Mouse (Mus musculus): ENCODE measurements around the gene Pld5.

The Pld5 gene

GRCm38 (mm10) chr1:176167784-176168183 is 107.3 kb downstream of the Pld5 start:
- DNase-seq (ENCODE audit: low read depth, low spot score) = no peak

GRCm38 (mm10) chr1:176167114-176167513 is 108.0 kb downstream of the Pld5 start:
- DNase-seq (ENCODE audit: low read depth, low spot score) = no peak

- no peak for DNase-seq (ENCODE audit: low read depth, low spot score)
These were observed 129.8 kb downstream of the Pld5 start for GRCm38 (mm10) chr1:176145306-176145705.

GRCm38 (mm10) chr1:176134379-176134778 is 140.7 kb downstream of the Pld5 start:
- no peak for DNase-seq (ENCODE audit: low read depth, low spot score)

- no peak for DNase-seq (ENCODE audit: low read depth, low spot score)
These were observed 149.3 kb downstream of the Pld5 start for GRCm38 (mm10) chr1:176125771-176126170.

- no peak for DNase-seq (ENCODE audit: low read depth, low spot score)
These were observed 150.7 kb downstream of the Pld5 start for GRCm38 (mm10) chr1:176124441-176124840.

GRCm38 (mm10) chr1:176123781-176124180 is 151.3 kb downstream of the Pld5 start:
- DNase-seq (ENCODE audit: low read depth, low spot score) = no peak

GRCm38 (mm10) chr1:176115604-176116003 is 159.5 kb downstream of the Pld5 start:
- no peak for DNase-seq (ENCODE audit: low read depth, low spot score)

- DNase-seq (ENCODE audit: low read depth, low spot score) = no peak
These were observed 176.3 kb downstream of the Pld5 start for GRCm38 (mm10) chr1:176098685-176099320.

- no peak for DNase-seq (ENCODE audit: low read depth, low spot score)
These were observed 183.0 kb downstream of the Pld5 start for GRCm38 (mm10) chr1:176092119-176092518.

- DNase-seq (ENCODE audit: low read depth, low spot score) = no peak
These were observed 185.7 kb downstream of the Pld5 start for GRCm38 (mm10) chr1:176089382-176089781.

GRCm38 (mm10) chr1:176085952-176086648 is 189.0 kb downstream of the Pld5 start:
- no peak for DNase-seq (ENCODE audit: low read depth, low spot score)

- DNase-seq (ENCODE audit: low read depth, low spot score) = no peak
These were observed 192.8 kb downstream of the Pld5 start for GRCm38 (mm10) chr1:176082306-176082705.

- DNase-seq (ENCODE audit: low read depth, low spot score) = no peak
These were observed 194.1 kb downstream of the Pld5 start for GRCm38 (mm10) chr1:176080969-176081368.

- DNase-seq (ENCODE audit: low read depth, low spot score) = no peak
These were observed 196.7 kb downstream of the Pld5 start for GRCm38 (mm10) chr1:176078410-176078809.

GRCm38 (mm10) chr1:176076799-176077198 is 198.3 kb downstream of the Pld5 start:
- DNase-seq (ENCODE audit: low read depth, low spot score) = no peak

- no peak for DNase-seq (ENCODE audit: low read depth, low spot score)
These were observed 199.3 kb downstream of the Pld5 start for GRCm38 (mm10) chr1:176075810-176076209.

- DNase-seq (ENCODE audit: low read depth, low spot score) = peak; percentile 2
These were observed 199.7 kb downstream of the Pld5 start for GRCm38 (mm10) chr1:176075409-176075808.

- no peak for DNase-seq (ENCODE audit: low read depth, low spot score)
These were observed 200.6 kb downstream of the Pld5 start for GRCm38 (mm10) chr1:176074526-176074925.

GRCm38 (mm10) chr1:176065281-176065680 is 209.8 kb downstream of the Pld5 start:
- no peak for DNase-seq (ENCODE audit: low read depth, low spot score)

- DNase-seq (ENCODE audit: low read depth, low spot score) = no peak
These were observed 210.6 kb downstream of the Pld5 start for GRCm38 (mm10) chr1:176064471-176064870.

- DNase-seq (ENCODE audit: low read depth, low spot score) = no peak
These were observed 221.5 kb downstream of the Pld5 start for GRCm38 (mm10) chr1:176053653-176054052.

GRCm38 (mm10) chr1:176046995-176047394 is 228.1 kb downstream of the Pld5 start:
- DNase-seq (ENCODE audit: low read depth, low spot score) = no peak
